Mouse (Mus musculus) bone marrow macrophage, adult 2 months (primary cell): Measurements from ENCODE around the gene Glce.

ENCODE experiments used
- CTCF ChIP-seq: IDR thresholded peaks from 2 replicates; pipeline ENCODE4 v1.5.1; 2012; ENCODE audit warnings: low read depth, mild to moderate bottlenecking, low read length, moderate library complexity
- POLR2A ChIP-seq: IDR thresholded peaks from 2 replicates; pipeline ENCODE4 v1.6.1; 2012; ENCODE audit warnings: mild to moderate bottlenecking, low read depth, low read length, borderline replicate concordance

- TF ChIP-seq POLR2A (no peak), CTCF (no peak)
These were observed 3.6 kb upstream of the Glce start for GRCm38 (mm10) chr9:62125986-62126575.
